Mouse (Mus musculus): Measurements from ENCODE around the gene Taf9. TPM values are rescaled to one million over a fixed set of nuclear protein-coding genes. Genes with fewer than 3 reads are reported as not detected.

Taf9 gene
- polyA plus RNA-seq (2015; fragmentation: Nextera tagmentation; extraction: Ambion mirVana), result 9.6 and 10.9 TPM in 2 replicates

DNA sequence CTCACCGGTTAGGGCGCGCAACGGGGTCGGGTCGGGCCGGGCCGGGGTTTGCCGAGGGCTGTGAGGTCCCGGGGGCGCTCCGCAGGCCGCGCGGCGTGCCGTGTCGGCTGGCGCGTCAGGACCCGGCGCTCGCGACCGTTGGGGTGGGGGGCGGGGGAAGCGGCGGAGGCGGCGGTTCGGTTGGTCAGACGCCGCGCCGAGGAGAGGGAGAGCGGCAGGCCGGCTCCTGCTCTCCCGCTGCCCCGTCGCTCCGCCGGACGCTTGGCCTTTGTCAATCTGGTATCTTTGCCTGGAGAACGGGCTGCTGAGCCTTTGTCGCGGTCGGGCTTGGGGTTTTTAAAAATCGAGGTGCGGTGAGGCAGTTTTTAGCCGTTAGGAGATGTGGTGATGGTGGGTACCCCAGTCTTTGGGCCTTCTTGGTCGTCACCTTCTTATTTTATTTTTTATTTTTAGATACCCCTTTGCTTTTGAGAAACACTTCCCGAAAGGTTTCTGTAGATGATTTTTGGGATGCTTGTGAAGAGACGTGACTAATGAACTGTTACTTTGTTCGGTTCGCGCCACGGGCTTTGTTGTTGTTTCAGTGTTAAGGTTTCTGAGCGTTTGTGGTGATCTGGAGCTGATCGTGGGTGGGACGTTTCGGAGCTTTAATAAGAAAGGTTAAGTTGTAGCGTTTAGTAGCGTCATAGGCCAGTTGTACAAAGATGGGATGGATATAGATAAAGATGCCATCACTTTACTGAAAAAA lies at the start of gene Taf9:
Gene Taf9, plus strand, starts transcription at position 141 of the 748 bp plus-strand sequence.
- peak within 1 kb of the TSS; percentile 90 for H3K4me3 ChIP-seq (ENCODE audit: low read depth, low read length)
- peak within 1 kb of the TSS; percentile 85 for H3K9ac ChIP-seq (ENCODE audit: low read length)
- WGBS, result 0% methylated on average over 54 of the region's 63 CpGs
- 0 out of 2 replicates have a peak, but pooled peaks cover 3% of the 10 kb centered on the region for H3K4me1 ChIP-seq (replicated peaks; ENCODE audit: control insufficient read depth, insufficient read depth)
- peak within 1 kb of the TSS; percentile 71 for H3K4me2 ChIP-seq (replicated peaks; ENCODE audit: low read depth)
- no peaks in the 10 kb centered on the region for H3K27me3 ChIP-seq (ENCODE audit: control insufficient read depth, insufficient read depth, low read length)
- no peak for TF ChIP-seq CTCF (IDR thresholded peaks at IDR 0.05; ENCODE audit: low read depth)
- TF ChIP-seq EP300 (optimal IDR thresholded peaks at IDR 0.05), result no peak
- H3K36me3 ChIP-seq (ENCODE audit: control insufficient read depth, insufficient read depth, low read length), result 0 out of 2 replicates have a peak, but pooled peaks cover 3% of the 10 kb centered on the region
- peak within 1 kb of the TSS; percentile 96 for H3K27ac ChIP-seq (replicated peaks)
- peak; percentile 72; the same call in 1 of the 2 replicates for ATAC-seq (ENCODE audit: low FRiP score, low TSS enrichment)
- no peak for DNase-seq (ENCODE audit: low spot score)
- no peaks in the 10 kb centered on the region for H3K9me3 ChIP-seq (ENCODE audit: control insufficient read depth, low read length)

GRCm38 (mm10) chr13:100602239-100602902 lies 49.0 kb upstream of the Taf9 start:
- ATAC-seq (ENCODE audit: low FRiP score, low TSS enrichment) (peak; percentile 43), DNase-seq (ENCODE audit: low spot score) (no peak)
- no peak overlapping the region for H3K9ac ChIP-seq (ENCODE audit: low read length)
- no peaks in the 10 kb centered on the region for H3K9me3 ChIP-seq (ENCODE audit: control insufficient read depth, low read length)
- no peaks in the 10 kb centered on the region for H3K36me3 ChIP-seq (ENCODE audit: control insufficient read depth, insufficient read depth, low read length)
- 60% methylated on average over 5 of the region's 5 CpGs for WGBS
- H3K4me3 ChIP-seq (ENCODE audit: low read depth, low read length), result no peak overlapping the region
- H3K27ac ChIP-seq (replicated peaks), result no peak overlapping the region
- H3K4me2 ChIP-seq (replicated peaks; ENCODE audit: low read depth), result no peak overlapping the region
- H3K4me1 ChIP-seq (replicated peaks; ENCODE audit: control insufficient read depth, insufficient read depth), result no peaks in the 10 kb centered on the region
- no peak for TF ChIP-seq CTCF (IDR thresholded peaks at IDR 0.05; ENCODE audit: low read depth)
- no peak for TF ChIP-seq EP300 (optimal IDR thresholded peaks at IDR 0.05)
- no peaks in the 10 kb centered on the region for H3K27me3 ChIP-seq (ENCODE audit: control insufficient read depth, insufficient read depth, low read length)

DNA sequence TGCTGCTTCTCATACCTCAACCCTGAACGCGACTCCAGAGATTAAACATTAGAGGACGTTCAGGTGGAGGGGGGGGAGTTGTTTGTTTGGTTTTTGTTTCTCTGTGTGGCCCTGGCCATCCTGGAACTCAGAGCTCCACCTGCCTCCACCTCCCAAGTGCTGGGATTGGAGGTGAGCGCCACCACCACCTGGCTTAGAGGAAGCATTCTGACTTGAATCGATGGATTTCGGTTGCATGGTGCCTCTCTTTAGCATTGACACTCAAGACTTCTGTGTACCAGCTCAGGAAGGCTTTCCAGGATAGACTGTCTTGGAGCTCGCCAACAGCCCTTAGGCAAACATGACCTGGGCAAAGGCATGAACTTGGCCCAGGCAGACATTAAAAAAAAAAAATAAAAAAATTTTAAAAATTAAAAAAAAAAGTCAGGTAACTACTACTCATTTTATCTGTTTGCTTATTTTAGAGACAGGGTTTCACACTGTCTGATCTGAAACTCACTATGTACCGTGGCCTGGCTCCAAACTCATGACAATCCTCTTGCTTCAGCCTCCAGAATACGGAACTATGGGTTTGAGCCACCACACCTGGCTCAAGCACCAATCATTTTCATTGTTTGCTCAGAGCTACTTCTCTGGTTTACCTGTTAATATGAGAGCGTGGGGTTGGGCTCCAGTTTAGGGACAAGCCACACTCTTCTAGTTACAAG lies 48.2 kb upstream of the Taf9 start:
- ATAC-seq (ENCODE audit: low FRiP score, low TSS enrichment), result no peak
- Histone ChIP-seq H3K4me3 (ENCODE audit: low read depth, low read length) (no peak overlapping the region), H3K4me2 (replicated peaks; ENCODE audit: low read depth) (no peak overlapping the region), H3K4me1 (replicated peaks; ENCODE audit: control insufficient read depth, insufficient read depth) (no peaks in the 10 kb centered on the region), H3K36me3 (ENCODE audit: control insufficient read depth, insufficient read depth, low read length) (no peaks in the 10 kb centered on the region), H3K27ac (replicated peaks) (no peak overlapping the region), H3K27me3 (ENCODE audit: control insufficient read depth, insufficient read depth, low read length) (no peaks in the 10 kb centered on the region), H3K9me3 (ENCODE audit: control insufficient read depth, low read length) (no peaks in the 10 kb centered on the region), H3K9ac (ENCODE audit: low read length) (no peak overlapping the region)
- TF ChIP-seq CTCF (IDR thresholded peaks at IDR 0.05; ENCODE audit: low read depth), result no peak
- no peak for TF ChIP-seq EP300 (optimal IDR thresholded peaks at IDR 0.05)
- 82% methylated on average over 10 of the region's 10 CpGs for WGBS
- no peak for DNase-seq (ENCODE audit: low spot score)

- DNase-seq (ENCODE audit: low spot score) (no peak), ATAC-seq (ENCODE audit: low FRiP score, low TSS enrichment) (no peak)
- TF ChIP-seq CTCF (IDR thresholded peaks at IDR 0.05; ENCODE audit: low read depth), result no peak
- TF ChIP-seq EP300 (optimal IDR thresholded peaks at IDR 0.05), result no peak
- H3K9me3 ChIP-seq (ENCODE audit: control insufficient read depth, low read length), result no peaks in the 10 kb centered on the region
- H3K9ac ChIP-seq (ENCODE audit: low read length), result no peak overlapping the region
- 90% methylated on average over 11 of the region's 11 CpGs for WGBS
- H3K4me3 ChIP-seq (ENCODE audit: low read depth, low read length), result no peak overlapping the region
- no peaks in the 10 kb centered on the region for H3K36me3 ChIP-seq (ENCODE audit: control insufficient read depth, insufficient read depth, low read length)
- no peak overlapping the region for H3K27ac ChIP-seq (replicated peaks)
- H3K4me2 ChIP-seq (replicated peaks; ENCODE audit: low read depth), result no peak overlapping the region
- no peaks in the 10 kb centered on the region for H3K4me1 ChIP-seq (replicated peaks; ENCODE audit: control insufficient read depth, insufficient read depth)
- no peaks in the 10 kb centered on the region for H3K27me3 ChIP-seq (ENCODE audit: control insufficient read depth, insufficient read depth, low read length)
Measured at GRCm38 (mm10) chr13:100603738-100604095, 47.7 kb upstream of the Taf9 start.

- Histone ChIP-seq H3K4me3 (ENCODE audit: low read depth, low read length) (no peak overlapping the region), H3K27ac (replicated peaks) (no peak overlapping the region), H3K36me3 (ENCODE audit: control insufficient read depth, insufficient read depth, low read length) (no peaks in the 10 kb centered on the region), H3K27me3 (ENCODE audit: control insufficient read depth, insufficient read depth, low read length) (no peaks in the 10 kb centered on the region), H3K9ac (ENCODE audit: low read length) (no peak overlapping the region), H3K4me1 (replicated peaks; ENCODE audit: control insufficient read depth, insufficient read depth) (no peaks in the 10 kb centered on the region), H3K4me2 (replicated peaks; ENCODE audit: low read depth) (no peak overlapping the region), H3K9me3 (ENCODE audit: control insufficient read depth, low read length) (no peaks in the 10 kb centered on the region)
- ATAC-seq (ENCODE audit: low FRiP score, low TSS enrichment) (no peak), DNase-seq (ENCODE audit: low spot score) (no peak)
- WGBS, result 77% methylated on average over 1 of the region's 1 CpGs
- no peak for TF ChIP-seq CTCF (IDR thresholded peaks at IDR 0.05; ENCODE audit: low read depth)
- no peak for TF ChIP-seq EP300 (optimal IDR thresholded peaks at IDR 0.05)
Measured at GRCm38 (mm10) chr13:100605845-100606244, 45.5 kb upstream of the Taf9 start.
